Mouse (Mus musculus) thymus, adult 2 months (tissue): ENCODE results near the gene Spata45. TPM values are rescaled to one million over a fixed set of nuclear protein-coding genes. Genes with fewer than 3 reads are reported as not detected.
"Not testable (repeated sequence)": the region's sequence is repeated elsewhere in the genome, so short reads cannot be mapped to it uniquely, and the experiment has no call there.

Experiments
- DNase-seq: peaks from one replicate; pipeline ENCODE4 v3.0.0; 2021
- H3K27ac ChIP-seq: fragments of 200-500 bp; 2 replicates; pipeline ENCODE4 v1.5.1; 2012; ENCODE audit warnings: low read length, control low read depth; ENCODE audit not compliant: control insufficient read depth, insufficient read depth
- H3K27me3 ChIP-seq: fragments of 200-500 bp; 2 replicates; pipeline ENCODE4 v1.6.1; 2012; ENCODE audit warnings: mild to moderate bottlenecking, low read length, moderate library complexity, mixed read lengths; ENCODE audit not compliant: control insufficient read depth, insufficient read depth
- H3K36me3 ChIP-seq: fragments of 200-500 bp; 2 replicates; pipeline ENCODE4 v1.6.1; 2012; ENCODE audit warnings: mild to moderate bottlenecking, low read length, moderate library complexity; ENCODE audit not compliant: control insufficient read depth, insufficient read depth
- H3K4me1 ChIP-seq: fragments of 200-500 bp; replicated peaks from 2 replicates; pipeline ENCODE4 v1.6.1; 2012; ENCODE audit warnings: low read length; ENCODE audit not compliant: control insufficient read depth, insufficient read depth
- H3K4me3 ChIP-seq: fragments of 200-500 bp; 2 replicates; pipeline ENCODE4 v1.5.1; 2012; ENCODE audit warnings: mild to moderate bottlenecking, low read length, control low read depth, moderate library complexity; ENCODE audit not compliant: control insufficient read depth, insufficient read depth
- CTCF ChIP-seq: fragments of 200-500 bp; IDR thresholded peaks from 2 replicates; pipeline ENCODE4 v1.5.1; 2012; ENCODE audit warnings: mild to moderate bottlenecking, control low read depth, low read length, moderate library complexity, borderline replicate concordance; ENCODE audit not compliant: control insufficient read depth, poor library complexity, insufficient read depth; ENCODE audit errors: extremely low read depth
- POLR2A ChIP-seq: fragments of 200-500 bp; IDR thresholded peaks from 2 replicates; pipeline ENCODE4 v1.6.1; 2012; ENCODE audit warnings: mild to moderate bottlenecking, low read length, control low read depth, moderate library complexity; ENCODE audit not compliant: control insufficient read depth, poor library complexity, insufficient read depth; ENCODE audit errors: extremely low read depth
- WGBS: fragments of 180-500 bp; shearing (Covaris S2); methylation state at CpG from one replicate; pipeline ENCODE4 v1.1.7; 2018; 5-methylcytosine and 5-hydroxymethylcytosine counted together
- polyA plus RNA-seq: library from polyadenylated mRNA; depleted of rRNA; stranded (reverse); fragments of >200 nt; gene quantifications from 2 replicates; pipeline ENCODE4 v1.2.3, GENCODE M21; 2012

Gene Spata45
- polyA plus RNA-seq, 1 experiment: not detected

GRCm38 (mm10) chr1:191025016-191026012 is 11.1 kb upstream of the Spata45 start:
- peak overlapping the region; percentile 60 for H3K4me3 ChIP-seq
- peaks cover 14% of the 10 kb centered on the region for H3K4me1 ChIP-seq
- DNase-seq: peak; percentile 41
- WGBS: 10% methylated on average over 69 of the region's 69 CpGs
- no peak for TF ChIP-seq CTCF
- TF ChIP-seq POLR2A: no peak
- H3K36me3 ChIP-seq: no peaks in the 10 kb centered on the region
- H3K27me3 ChIP-seq: no peaks in the 10 kb centered on the region
- H3K27ac ChIP-seq: no peak overlapping the region

DNA sequence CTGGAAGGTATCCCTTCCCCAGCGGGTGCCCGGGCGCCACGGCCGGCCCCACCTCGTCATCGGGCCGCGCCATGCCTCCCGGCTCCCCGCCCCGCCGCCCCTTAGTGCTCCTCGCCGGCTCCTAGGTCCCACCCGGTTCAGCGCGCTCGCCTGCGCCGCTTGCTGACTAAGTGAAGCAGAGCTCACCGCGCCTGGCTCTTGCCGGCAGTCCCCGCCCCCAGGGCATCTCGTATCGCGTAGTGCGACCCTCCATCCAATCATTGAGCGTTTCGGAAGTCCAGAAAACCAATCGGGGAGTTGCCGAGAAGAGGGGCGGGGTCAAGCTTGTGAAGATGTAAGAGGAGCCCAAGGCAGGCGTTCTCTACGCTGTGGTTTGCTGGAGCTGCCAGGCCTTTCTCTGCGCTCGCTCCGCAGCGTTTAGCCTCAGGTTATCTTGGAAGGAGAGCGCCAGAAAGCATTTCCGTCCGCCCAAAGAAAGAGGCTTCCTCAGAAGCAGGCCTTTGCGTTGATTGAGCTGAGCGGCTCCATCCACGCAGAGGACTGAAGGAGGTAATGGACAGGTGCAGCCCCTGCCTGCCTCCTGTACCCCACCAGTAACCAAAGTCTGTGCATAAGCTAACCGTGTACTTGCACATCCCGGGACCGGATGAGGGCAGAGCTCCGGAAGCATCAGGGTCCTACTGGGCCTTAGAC is 10.3 kb upstream of the Spata45 start, which contains the start of gene Flvcr1:
Gene Flvcr1, minus strand, starts transcription at position 138 of the 693 bp plus-strand sequence.
- H3K27me3 ChIP-seq: no peaks in the 10 kb centered on the region
- peak within 1 kb of the TSS; percentile 60 for H3K4me3 ChIP-seq
- TF ChIP-seq CTCF: no peak
- peak; percentile 99 for TF ChIP-seq POLR2A
- peak; percentile 99 for DNase-seq
- H3K36me3 ChIP-seq: no peaks in the 10 kb centered on the region
- H3K4me1 ChIP-seq: peaks cover 13% of the 10 kb centered on the region
- H3K27ac ChIP-seq: peak within 1 kb of the TSS; percentile 91
- WGBS: under 1% methylated on average over 50 of the region's 50 CpGs

DNA sequence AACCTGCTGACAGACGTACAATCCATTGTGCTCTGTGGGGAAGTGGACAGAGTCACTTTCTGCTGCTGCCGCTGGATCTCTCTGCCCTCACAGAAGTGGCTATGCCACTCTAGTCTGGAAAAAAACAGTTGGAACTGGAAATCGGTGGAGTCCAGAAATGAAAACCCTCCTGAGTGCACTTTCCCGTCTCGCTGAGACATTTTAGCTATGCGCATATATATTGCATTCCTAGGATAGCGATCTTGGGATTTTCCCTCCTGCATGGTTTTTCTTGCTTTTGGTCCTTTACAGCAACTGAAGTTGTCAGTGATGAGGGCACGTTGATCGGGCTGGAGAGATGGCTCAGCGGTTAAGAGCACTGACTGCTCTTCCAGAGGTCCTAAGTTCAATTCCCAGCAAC is 6.3 kb upstream of the Spata45 start:
- Histone ChIP-seq H3K27ac (no peak overlapping the region), H3K4me3 (no peak overlapping the region), H3K4me1 (peaks cover 9% of the 10 kb centered on the region), H3K27me3 (no peaks in the 10 kb centered on the region), H3K36me3 (no peaks in the 10 kb centered on the region)
- no peak for DNase-seq
- TF ChIP-seq POLR2A (no peak), CTCF (no peak)
- WGBS: 83% methylated on average over 10 of the region's 10 CpGs

- WGBS: 81% methylated on average over 6 of the region's 6 CpGs
- not testable (repeated sequence) for DNase-seq, H3K4me3 ChIP-seq, H3K36me3 ChIP-seq, H3K27me3 ChIP-seq, H3K27ac ChIP-seq, H3K4me1 ChIP-seq
These were observed 5.5 kb upstream of the Spata45 start for GRCm38 (mm10) chr1:191030922-191031425.

DNA sequence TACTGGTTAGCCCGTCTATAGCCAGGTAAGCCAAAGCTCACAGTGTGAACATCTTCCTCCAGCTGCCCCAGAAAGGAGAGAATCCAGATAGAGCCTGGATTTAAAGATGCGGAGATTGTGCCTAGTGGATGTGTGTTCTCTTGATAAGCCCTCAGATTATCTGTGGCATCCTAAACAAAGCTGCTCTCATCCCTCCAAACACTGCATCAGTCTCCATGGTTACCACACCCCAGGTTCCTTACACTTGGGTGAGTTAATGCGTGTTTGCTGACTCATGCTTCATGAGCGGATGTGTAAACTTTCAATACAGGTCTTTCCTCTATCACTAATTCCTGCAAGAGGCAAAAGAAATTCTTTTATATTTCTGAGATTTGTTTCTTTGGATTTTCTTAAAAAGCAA is 790 bp upstream of the Spata45 start:
- no peak overlapping the region for H3K27ac ChIP-seq
- DNase-seq: no peak
- H3K4me3 ChIP-seq: no peak overlapping the region
- H3K4me1 ChIP-seq: no peaks in the 10 kb centered on the region
- TF ChIP-seq CTCF (no peak), POLR2A (no peak)
- H3K36me3 ChIP-seq: no peaks in the 10 kb centered on the region
- 47% methylated on average over 4 of the region's 4 CpGs for WGBS
- no peaks in the 10 kb centered on the region for H3K27me3 ChIP-seq

- Histone ChIP-seq H3K4me3 (no peak overlapping the region), H3K4me1 (no peaks in the 10 kb centered on the region), H3K36me3 (no peaks in the 10 kb centered on the region), H3K27me3 (no peaks in the 10 kb centered on the region), H3K27ac (no peak overlapping the region)
- TF ChIP-seq CTCF (no peak), POLR2A (no peak)
- 92% methylated on average over 4 of the region's 4 CpGs for WGBS
- DNase-seq: no peak
These were observed 1.6 kb downstream of the Spata45 start for GRCm38 (mm10) chr1:191037999-191038398.

- Histone ChIP-seq H3K36me3 (no peaks in the 10 kb centered on the region), H3K4me3 (no peak overlapping the region), H3K27me3 (no peaks in the 10 kb centered on the region), H3K4me1 (no peaks in the 10 kb centered on the region), H3K27ac (no peak overlapping the region)
- no peak for DNase-seq
- TF ChIP-seq CTCF: no peak
- no peak for TF ChIP-seq POLR2A
These were observed 4.9 kb downstream of the Spata45 start for GRCm38 (mm10) chr1:191041352-191041751.
